Mouse (Mus musculus): ENCODE measurements around the gene Agbl4.
A peak's percentile ranks its signal among the peaks of the same experiment; 100 is the strongest.

The Agbl4 gene

DNA sequence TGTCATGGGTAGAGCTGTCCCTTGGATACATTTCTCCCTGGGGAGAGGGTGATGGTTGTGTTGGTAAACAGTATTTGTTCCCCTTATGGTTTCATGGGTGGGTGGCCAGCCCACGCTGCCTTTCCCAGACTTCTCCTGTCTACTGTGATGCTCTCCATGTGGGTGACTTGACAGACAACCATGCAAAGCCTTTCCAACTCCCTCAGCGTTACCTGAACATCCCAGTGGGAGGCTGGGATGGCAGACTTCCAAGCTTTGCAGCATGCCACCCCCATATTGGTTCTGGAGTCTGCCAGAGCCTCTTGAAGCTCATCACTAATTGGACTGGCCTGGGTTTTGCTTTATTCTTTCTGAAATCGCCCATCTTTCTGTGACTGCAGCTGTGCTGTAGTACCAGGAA is 1101.3 kb downstream of the Agbl4 start:
- DNase-seq (ENCODE audit: low read depth, low spot score) = no peak

DNA sequence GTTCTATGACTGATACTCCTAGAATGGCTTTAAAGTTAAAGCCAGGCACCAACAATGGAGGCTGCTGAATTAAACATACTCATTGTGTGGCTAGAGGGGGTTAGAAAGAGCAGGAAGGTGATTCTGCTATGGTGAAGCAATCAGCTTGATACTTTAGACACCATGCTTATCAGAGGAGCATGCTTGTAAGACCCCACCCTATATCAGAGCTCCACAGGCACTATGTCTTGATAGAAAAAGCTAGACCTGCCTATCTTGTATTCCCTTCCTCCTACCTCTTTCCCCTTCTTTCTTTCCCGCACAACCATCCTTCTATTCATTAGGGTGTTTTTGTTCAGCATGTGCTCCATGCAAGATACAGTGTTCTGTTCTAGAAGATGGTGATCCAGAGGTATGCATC is 1104.0 kb downstream of the Agbl4 start:
- no peak for DNase-seq (ENCODE audit: low read depth, low spot score)

DNA sequence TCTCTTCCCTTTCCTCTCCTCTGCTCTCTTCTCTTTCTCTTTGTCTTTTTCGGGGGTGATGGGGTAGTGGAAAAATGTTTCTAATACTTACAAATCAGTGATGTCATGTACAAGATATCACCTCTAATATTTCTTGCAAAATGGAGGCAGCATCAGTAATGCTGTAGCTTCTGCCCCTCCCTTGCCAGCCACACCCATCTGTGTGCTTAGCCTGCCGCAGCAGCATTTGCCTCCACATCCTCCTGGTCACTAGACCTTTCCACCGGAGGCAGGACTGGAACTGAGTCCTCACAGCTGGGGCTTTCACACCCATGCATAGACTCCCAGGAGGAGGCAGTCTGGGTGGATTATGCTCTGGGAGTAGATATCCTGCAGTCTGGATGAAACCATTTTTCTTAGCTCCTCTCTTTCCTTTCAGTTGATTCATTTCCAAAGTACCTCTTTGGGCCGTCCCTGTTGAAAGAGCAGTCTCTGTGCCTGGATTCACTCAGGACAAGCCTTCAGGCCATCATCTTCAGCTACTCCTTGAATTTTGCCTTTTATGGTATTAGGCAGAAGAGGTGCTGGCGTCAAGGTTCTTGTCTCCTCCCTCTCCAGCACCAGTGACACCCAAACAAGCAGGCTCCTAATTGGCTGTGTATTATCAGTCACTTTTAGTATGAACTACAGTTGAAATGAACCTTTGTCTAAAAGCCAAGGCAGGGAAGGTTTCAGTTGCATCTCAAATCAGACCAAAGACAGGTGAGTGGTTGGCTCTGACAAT is 1105.7 kb downstream of the Agbl4 start:
- no peak for DNase-seq (ENCODE audit: low read depth, low spot score)

DNA sequence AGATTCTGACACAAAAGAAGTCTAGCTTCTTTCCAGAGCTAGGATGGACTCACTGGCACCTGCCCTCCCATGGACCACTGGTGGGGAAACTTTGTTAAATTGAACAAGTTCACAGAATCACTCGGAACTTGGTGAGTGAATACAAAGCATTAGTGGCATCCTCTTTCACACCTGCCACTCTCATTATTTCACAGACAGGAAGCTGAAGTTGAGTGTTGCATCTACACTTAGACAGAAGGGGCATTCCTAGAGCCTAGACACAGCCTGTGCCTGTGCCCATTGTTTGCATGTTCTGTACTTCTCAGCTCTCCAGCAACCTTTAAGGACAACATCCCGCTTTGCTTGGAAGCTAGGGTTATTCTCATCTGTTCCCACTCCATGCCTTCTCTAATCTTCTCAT is 1107.5 kb downstream of the Agbl4 start:
- DNase-seq (ENCODE audit: low read depth, low spot score) = no peak

DNA sequence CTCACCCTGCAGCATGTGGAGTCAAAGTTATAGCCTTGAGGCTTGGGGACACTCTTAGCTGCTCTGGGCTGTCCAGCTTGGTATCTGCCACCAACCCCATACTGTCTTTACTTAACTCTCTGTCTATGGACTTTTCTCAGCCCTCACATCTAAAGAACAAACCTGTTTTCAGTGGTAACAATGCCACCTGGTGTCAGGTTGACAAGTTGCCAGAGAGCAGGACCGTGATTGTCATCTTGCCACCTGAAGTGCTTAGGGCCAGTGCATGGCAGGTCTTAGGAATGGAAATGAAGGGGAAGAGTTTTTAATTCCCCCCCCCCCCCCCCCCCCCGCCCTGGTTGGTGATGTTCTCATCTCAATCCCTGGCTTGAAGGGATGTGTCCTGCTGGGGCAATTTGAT is 1112.7 kb downstream of the Agbl4 start:
- no peak for DNase-seq (ENCODE audit: low read depth, low spot score)

DNA sequence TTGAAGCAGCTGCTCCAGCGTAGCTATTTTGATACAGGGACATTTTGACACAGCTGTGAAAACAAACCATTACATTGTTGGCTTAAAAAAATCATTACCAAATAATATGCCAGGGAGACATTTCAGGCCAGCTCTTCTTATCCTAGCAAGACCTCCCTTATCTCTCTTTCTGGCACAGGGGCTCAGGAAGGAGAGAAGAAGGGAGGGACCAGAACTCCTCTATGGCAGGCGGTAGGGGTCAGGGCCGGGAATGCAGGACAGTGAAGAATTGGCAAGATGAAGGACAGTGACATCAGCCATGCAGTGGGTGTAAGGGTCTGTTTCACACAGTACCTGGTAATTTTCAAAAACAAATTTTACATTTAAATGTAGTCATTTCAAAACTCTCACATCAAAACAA is 1116.5 kb downstream of the Agbl4 start:
- DNase-seq (ENCODE audit: low read depth, low spot score) = no peak

DNA sequence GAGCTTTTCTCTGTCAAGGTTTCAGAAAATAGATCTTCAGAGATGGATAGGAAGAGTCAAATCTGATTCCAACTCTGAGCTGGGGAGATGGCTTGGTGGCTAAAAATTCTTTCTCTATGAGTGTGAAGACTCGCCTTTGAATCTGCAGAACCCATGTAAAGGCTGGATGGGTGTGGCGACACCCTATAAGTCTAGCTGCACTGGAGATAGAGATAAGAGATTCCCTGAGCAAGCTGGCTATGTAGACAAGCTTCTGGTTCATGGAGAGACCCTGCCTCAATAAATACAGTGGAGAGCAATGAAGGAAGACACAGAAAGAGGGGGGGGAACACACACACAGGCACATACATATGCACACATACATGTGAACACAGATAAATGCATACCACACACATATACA is 1118.7 kb downstream of the Agbl4 start:
- DNase-seq (ENCODE audit: low read depth, low spot score) = no peak

DNA sequence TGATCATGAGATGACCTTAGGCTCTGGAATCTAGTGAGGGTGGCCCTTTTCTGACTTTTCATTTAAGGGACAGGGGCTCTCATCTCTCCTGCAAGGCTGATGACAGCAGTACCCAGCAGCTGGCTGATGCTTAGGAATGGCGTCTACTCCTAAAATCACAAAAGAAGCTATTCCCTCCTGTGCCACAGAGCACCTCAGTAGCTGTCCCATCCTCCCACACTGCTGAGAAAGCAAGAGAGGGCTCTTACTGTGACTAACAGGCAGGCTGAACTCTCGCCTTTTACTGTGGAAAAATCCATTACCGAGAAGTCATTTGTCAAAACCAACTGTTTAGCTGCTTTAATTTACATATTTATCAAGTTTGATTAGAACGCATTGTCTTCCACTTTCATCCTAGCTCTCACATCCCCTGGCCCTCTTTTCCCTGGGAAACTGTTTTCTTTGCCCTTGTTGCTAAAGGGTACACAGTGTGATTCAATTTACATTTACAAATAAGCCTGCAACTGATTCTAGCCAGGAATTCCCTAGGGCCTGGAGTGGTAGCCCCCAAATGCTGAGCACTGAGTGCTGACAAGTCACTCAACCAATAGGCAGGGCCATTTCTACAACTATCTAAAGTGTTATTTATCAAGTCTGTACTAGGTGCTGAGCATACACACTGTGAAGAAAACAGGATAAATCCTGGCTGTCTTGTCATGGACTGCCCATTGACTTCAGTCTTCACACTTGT is 1119.8 kb downstream of the Agbl4 start:
- DNase-seq (ENCODE audit: low read depth, low spot score) = no peak

GRCm38 (mm10) chr4:111518191-111518590 is 1120.7 kb downstream of the Agbl4 start:
- DNase-seq (ENCODE audit: low read depth, low spot score) = no peak

GRCm38 (mm10) chr4:111519267-111519666 is 1121.8 kb downstream of the Agbl4 start:
- no peak for DNase-seq (ENCODE audit: low read depth, low spot score)

DNA sequence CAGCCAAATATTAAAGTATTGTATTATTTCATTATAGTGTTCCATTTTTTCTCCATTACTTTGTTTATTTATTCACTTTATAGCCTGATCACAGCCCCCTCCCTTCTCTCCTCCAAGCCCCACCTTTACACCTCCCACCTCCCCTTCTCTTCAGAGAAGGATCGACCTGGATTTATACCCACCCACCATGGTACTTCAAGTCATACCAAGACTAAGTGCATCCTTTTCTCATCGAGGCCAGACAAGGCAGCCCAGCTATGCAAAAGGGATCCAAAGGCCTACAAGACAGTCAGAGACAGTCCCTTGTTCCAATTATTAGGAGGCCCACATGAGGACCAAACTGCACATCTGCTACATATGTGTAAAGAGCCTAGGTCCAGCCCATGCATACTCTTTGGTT is 1122.5 kb downstream of the Agbl4 start:
- DNase-seq (ENCODE audit: low read depth, low spot score) = no peak

DNA sequence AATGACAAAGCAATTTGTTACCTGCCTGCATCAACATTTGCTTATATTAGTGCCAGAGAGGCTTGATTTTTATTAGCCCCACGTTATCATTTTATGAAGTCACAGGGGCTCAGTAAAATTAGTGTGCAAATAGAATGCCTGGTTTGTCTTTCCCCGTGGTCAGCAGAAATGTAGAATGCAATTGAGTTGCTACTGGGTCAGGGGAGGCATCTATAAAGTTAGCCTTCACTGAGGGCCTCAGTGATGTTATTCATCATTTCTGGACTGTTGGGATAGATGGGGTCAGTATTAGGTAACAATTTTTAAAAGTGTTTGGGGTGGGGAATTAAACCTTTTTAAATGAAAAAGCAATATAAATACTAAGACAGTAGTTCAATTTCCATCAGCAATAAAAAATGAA is 1125.5 kb downstream of the Agbl4 start:
- no peak for DNase-seq (ENCODE audit: low read depth, low spot score)

- no peak for DNase-seq (ENCODE audit: low read depth, low spot score)
Measured at GRCm38 (mm10) chr4:111528961-111529360, 1131.5 kb downstream of the Agbl4 start.

GRCm38 (mm10) chr4:111529996-111530395 is 1132.5 kb downstream of the Agbl4 start:
- DNase-seq (ENCODE audit: low read depth, low spot score) = no peak

- no peak for DNase-seq (ENCODE audit: low read depth, low spot score)
Measured at GRCm38 (mm10) chr4:111530537-111530936, 1133.1 kb downstream of the Agbl4 start.

- DNase-seq (ENCODE audit: low read depth, low spot score) = no peak
Measured at GRCm38 (mm10) chr4:111544684-111545083, 1147.2 kb downstream of the Agbl4 start.

- DNase-seq (ENCODE audit: low read depth, low spot score) = peak; percentile 3
Measured at GRCm38 (mm10) chr4:111546009-111546408, 1148.5 kb downstream of the Agbl4 start.

GRCm38 (mm10) chr4:111555426-111555825 is 1158.0 kb downstream of the Agbl4 start:
- no peak for DNase-seq (ENCODE audit: low read depth, low spot score)

DNA sequence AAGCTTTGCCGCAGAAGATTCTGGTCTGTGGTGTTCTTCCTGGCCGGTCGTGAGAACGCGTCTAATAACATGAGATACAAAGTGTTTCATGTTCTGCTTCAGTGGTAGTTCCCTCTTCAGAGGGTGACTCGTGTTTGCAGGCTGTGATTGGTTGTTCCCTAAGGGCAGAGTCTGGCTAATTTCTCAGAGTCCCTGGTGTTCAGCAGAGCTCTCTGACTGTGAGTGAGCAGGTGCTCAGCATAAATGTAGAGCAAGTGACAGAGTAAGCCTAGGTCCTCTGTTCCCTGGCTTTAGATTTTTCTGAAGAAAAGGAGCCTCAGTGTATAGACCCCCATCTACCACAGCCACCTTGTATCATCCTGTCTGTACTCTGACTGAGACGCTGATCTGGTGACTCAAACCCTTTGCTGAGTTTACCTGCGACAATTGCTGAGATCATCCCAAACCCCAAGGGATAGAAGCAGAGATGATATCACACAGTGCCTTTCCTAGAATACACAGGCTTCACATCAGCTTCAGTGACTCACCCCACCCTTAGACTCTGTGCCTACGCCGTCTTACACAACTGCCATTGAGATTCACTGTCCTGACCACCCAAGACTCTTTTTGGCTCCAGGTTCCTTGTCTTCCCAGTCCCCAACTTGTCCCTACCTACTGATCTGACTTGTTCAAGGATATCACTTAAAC is 1179.8 kb downstream of the Agbl4 start:
- DNase-seq (ENCODE audit: low read depth, low spot score) = no peak

DNA sequence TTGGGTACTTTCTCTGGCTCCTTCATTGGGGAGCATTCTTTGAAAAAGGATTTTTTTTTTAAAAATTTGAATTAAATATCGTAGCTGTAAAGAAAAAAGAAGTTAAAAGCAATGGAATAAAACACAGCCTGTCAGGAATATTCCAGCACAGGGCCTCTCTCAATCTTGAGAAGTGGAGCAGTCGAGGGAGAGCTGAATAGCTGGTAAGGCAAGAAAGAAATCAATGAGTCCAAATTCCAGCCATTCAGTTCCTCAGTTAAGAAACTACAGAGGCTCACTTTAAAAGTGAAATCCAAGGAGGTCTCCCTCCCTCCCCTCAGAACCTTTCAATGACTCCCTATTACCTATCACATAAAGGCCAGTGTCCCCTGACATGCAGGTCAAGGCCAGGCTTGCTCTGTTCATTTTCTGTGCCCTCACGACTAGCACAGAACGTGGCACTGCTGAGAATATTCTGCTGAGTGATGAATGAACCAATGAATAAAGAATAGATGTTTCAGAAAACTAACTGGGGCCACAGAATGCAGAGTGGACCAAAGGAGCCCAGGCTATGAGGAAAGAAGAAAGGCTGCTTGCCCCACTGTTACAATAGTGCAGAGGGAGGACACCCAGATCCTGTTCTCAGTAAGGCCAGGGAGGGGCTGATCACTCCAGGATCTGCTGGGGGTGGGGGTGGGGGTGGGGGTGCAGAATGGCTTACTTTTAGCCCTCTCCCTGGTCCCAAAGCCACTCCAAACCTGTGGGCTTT is 1181.8 kb downstream of the Agbl4 start:
- no peak for DNase-seq (ENCODE audit: low read depth, low spot score)

DNA sequence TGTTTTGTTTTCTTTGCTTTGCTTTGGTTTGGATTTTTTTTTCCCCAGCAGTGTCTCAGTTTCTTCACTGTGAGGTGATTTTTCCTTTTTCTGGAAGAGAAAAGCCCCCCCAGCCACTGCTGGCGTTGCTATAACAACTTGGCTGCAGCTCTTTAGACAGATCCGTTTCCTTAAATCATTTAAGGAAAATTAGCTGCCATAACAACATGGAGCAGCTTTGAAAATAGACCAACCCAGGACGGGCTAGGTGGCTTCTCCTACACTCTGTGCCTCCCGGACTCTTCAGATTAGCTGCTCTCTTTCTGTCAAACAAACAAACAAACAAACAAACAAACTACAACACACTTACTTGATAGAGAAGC is 1182.4 kb downstream of the Agbl4 start:
- no peak for DNase-seq (ENCODE audit: low read depth, low spot score)

GRCm38 (mm10) chr4:111580239-111580638 is 1182.8 kb downstream of the Agbl4 start:
- no peak for DNase-seq (ENCODE audit: low read depth, low spot score)
